Mouse (Mus musculus) midbrain, embryonic 10.5 days (tissue): ENCODE measurements around the gene Auts2. TPM values are rescaled to one million over a fixed set of nuclear protein-coding genes. Genes with fewer than 3 reads are reported as not detected.

Experiments used
- DNase-seq: peaks from one replicate; pipeline ENCODE4 v3.0.0-alpha.2; 2017; ENCODE audit warnings: low spot score
- H3K27ac ChIP-seq: fragments of 300-500 bp; sonication (generic); replicated peaks from 2 replicates; pipeline ENCODE4 v1.5.1; 2016; ENCODE audit warnings: mild to moderate bottlenecking
- H3K27me3 ChIP-seq: fragments of 300-500 bp; sonication (generic); 2 replicates; pipeline ENCODE4 v1.6.1; 2016; ENCODE audit warnings: low read depth, mild to moderate bottlenecking; ENCODE audit not compliant: poor library complexity, severe bottlenecking
- H3K36me3 ChIP-seq: fragments of 300-500 bp; sonication (generic); 2 replicates; pipeline ENCODE4 v1.6.1; 2016; ENCODE audit warnings: mild to moderate bottlenecking, moderate library complexity
- H3K4me1 ChIP-seq: fragments of 300-500 bp; sonication (generic); 2 replicates; pipeline ENCODE4 v1.6.1; 2016
- H3K4me3 ChIP-seq: fragments of 300-500 bp; sonication (generic); 2 replicates; pipeline ENCODE4 v1.5.1; 2016; ENCODE audit warnings: mild to moderate bottlenecking, moderate library complexity
- H3K9me3 ChIP-seq: fragments of 300-500 bp; sonication (generic); replicated peaks from 2 replicates; pipeline ENCODE4 v1.6.1; 2016; ENCODE audit warnings: mild to moderate bottlenecking
- WGBS: fragments of 180-500 bp; shearing (Covaris S2); methylation state at CpG from one replicate; pipeline ENCODE4 v1.1.7; 2016; 5-methylcytosine and 5-hydroxymethylcytosine counted together
- polyA plus RNA-seq: library from polyadenylated mRNA; unstranded; fragments of >200 nt; fragmentation: Nextera tagmentation; extraction: Ambion mirVana; gene quantifications from 2 replicates; pipeline ENCODE4 v1.2.1, GENCODE M21; 2016

Auts2 gene
- polyA plus RNA-seq, 1 experiment from 2014 or later: 32.3 TPM

- Histone ChIP-seq H3K27ac (no peak overlapping the region), H3K36me3 (no peaks in the 10 kb centered on the region), H3K4me1 (peaks cover 28% of the 10 kb centered on the region; the same call in 1 of the 2 replicates), H3K4me3 (no peak overlapping the region), H3K27me3 (peaks cover 43% of the 10 kb centered on the region), H3K9me3 (no peaks in the 10 kb centered on the region)
- WGBS: 76% methylated on average over 4 of the region's 4 CpGs
- DNase-seq: no peak
Measured at GRCm38 (mm10) chr5:131722361-131722760, 820.8 kb downstream of the Auts2 start.

GRCm38 (mm10) chr5:131718013-131718412 is 825.1 kb downstream of the Auts2 start:
- no peak for DNase-seq
- H3K27me3 ChIP-seq: peaks cover 25% of the 10 kb centered on the region
- H3K9me3 ChIP-seq: no peaks in the 10 kb centered on the region
- 0 out of 2 replicates have a peak, but pooled peaks cover 4% of the 10 kb centered on the region for H3K36me3 ChIP-seq
- H3K4me3 ChIP-seq: no peak overlapping the region
- no peak overlapping the region for H3K27ac ChIP-seq
- WGBS: 78% methylated on average over 13 of the region's 13 CpGs
- H3K4me1 ChIP-seq: peaks cover 26% of the 10 kb centered on the region; the same call in 1 of the 2 replicates

GRCm38 (mm10) chr5:131717359-131717965 is 825.7 kb downstream of the Auts2 start:
- WGBS: 93% methylated on average over 19 of the region's 19 CpGs
- Histone ChIP-seq H3K27ac (no peak overlapping the region), H3K36me3 (0 out of 2 replicates have a peak, but pooled peaks cover 4% of the 10 kb centered on the region), H3K4me1 (peaks cover 20% of the 10 kb centered on the region; the same call in 1 of the 2 replicates), H3K9me3 (0 out of 2 replicates have a peak, but pooled peaks cover 2% of the 10 kb centered on the region), H3K27me3 (peaks cover 25% of the 10 kb centered on the region), H3K4me3 (no peak overlapping the region)
- DNase-seq: no peak

GRCm38 (mm10) chr5:131714979-131715378 is 828.2 kb downstream of the Auts2 start:
- H3K27me3 ChIP-seq: peaks cover 26% of the 10 kb centered on the region
- DNase-seq: no peak
- WGBS: 87% methylated on average over 5 of the region's 5 CpGs
- H3K36me3 ChIP-seq: 0 out of 2 replicates have a peak, but pooled peaks cover 4% of the 10 kb centered on the region
- H3K4me1 ChIP-seq: peaks cover 17% of the 10 kb centered on the region
- H3K27ac ChIP-seq: no peak overlapping the region
- H3K9me3 ChIP-seq: 0 out of 2 replicates have a peak, but pooled peaks cover 4% of the 10 kb centered on the region
- no peak overlapping the region for H3K4me3 ChIP-seq

- Histone ChIP-seq H3K27ac (no peak overlapping the region), H3K36me3 (0 out of 2 replicates have a peak, but pooled peaks cover 4% of the 10 kb centered on the region), H3K9me3 (0 out of 2 replicates have a peak, but pooled peaks cover 4% of the 10 kb centered on the region), H3K4me3 (no peak overlapping the region), H3K4me1 (peaks cover 4% of the 10 kb centered on the region), H3K27me3 (peaks cover 12% of the 10 kb centered on the region; the same call in 1 of the 2 replicates)
- DNase-seq: no peak
- WGBS: 80% methylated on average over 2 of the region's 2 CpGs
Measured at GRCm38 (mm10) chr5:131712441-131712840, 830.7 kb downstream of the Auts2 start.

GRCm38 (mm10) chr5:131711474-131712129 is 831.5 kb downstream of the Auts2 start:
- DNase-seq: no peak
- WGBS: 76% methylated on average over 5 of the region's 5 CpGs
- no peak overlapping the region for H3K27ac ChIP-seq

GRCm38 (mm10) chr5:131710735-131711473 is 832.2 kb downstream of the Auts2 start:
- Histone ChIP-seq H3K9me3 (0 out of 2 replicates have a peak, but pooled peaks cover 4% of the 10 kb centered on the region), H3K27ac (no peak overlapping the region), H3K4me1 (peaks cover 4% of the 10 kb centered on the region), H3K36me3 (0 out of 2 replicates have a peak, but pooled peaks cover 4% of the 10 kb centered on the region), H3K27me3 (peaks cover 5% of the 10 kb centered on the region; the same call in 1 of the 2 replicates), H3K4me3 (no peak overlapping the region)
- WGBS: 73% methylated on average over 8 of the region's 8 CpGs
- DNase-seq: no peak

More at GRCm38 (mm10) chr5:131711474-131712129, 831.5 kb downstream of the Auts2 start:
- H3K36me3 ChIP-seq: 0 out of 2 replicates have a peak, but pooled peaks cover 4% of the 10 kb centered on the region
- H3K9me3 ChIP-seq: 0 out of 2 replicates have a peak, but pooled peaks cover 4% of the 10 kb centered on the region
- peaks cover 11% of the 10 kb centered on the region; the same call in 1 of the 2 replicates for H3K27me3 ChIP-seq
- H3K4me1 ChIP-seq: peaks cover 4% of the 10 kb centered on the region
- no peak overlapping the region for H3K4me3 ChIP-seq

- WGBS: 88% methylated on average over 7 of the region's 7 CpGs
- peaks cover 5% of the 10 kb centered on the region; the same call in 1 of the 2 replicates for H3K27me3 ChIP-seq
- no peak for DNase-seq
- no peak overlapping the region for H3K27ac ChIP-seq
- H3K4me3 ChIP-seq: no peak overlapping the region
- peaks cover 4% of the 10 kb centered on the region for H3K4me1 ChIP-seq
- H3K9me3 ChIP-seq: 0 out of 2 replicates have a peak, but pooled peaks cover 2% of the 10 kb centered on the region
- no peaks in the 10 kb centered on the region for H3K36me3 ChIP-seq
Measured at GRCm38 (mm10) chr5:131707471-131707870, 835.7 kb downstream of the Auts2 start.

- Histone ChIP-seq H3K4me1 (no peaks in the 10 kb centered on the region), H3K9me3 (no peaks in the 10 kb centered on the region), H3K36me3 (no peaks in the 10 kb centered on the region), H3K4me3 (no peak overlapping the region), H3K27me3 (0 out of 2 replicates have a peak, but pooled peaks cover 6% of the 10 kb centered on the region), H3K27ac (no peak overlapping the region)
- 73% methylated on average over 6 of the region's 6 CpGs for WGBS
- DNase-seq: no peak
Measured at GRCm38 (mm10) chr5:131703729-131704128, 839.4 kb downstream of the Auts2 start.

- Histone ChIP-seq H3K9me3 (no peaks in the 10 kb centered on the region), H3K4me3 (no peak overlapping the region), H3K27me3 (0 out of 2 replicates have a peak, but pooled peaks cover 6% of the 10 kb centered on the region), H3K36me3 (no peaks in the 10 kb centered on the region), H3K4me1 (no peaks in the 10 kb centered on the region), H3K27ac (no peak overlapping the region)
- DNase-seq: no peak
- 91% methylated on average over 6 of the region's 6 CpGs for WGBS
Measured at GRCm38 (mm10) chr5:131702840-131703392, 840.2 kb downstream of the Auts2 start.

GRCm38 (mm10) chr5:131698900-131699299 is 844.2 kb downstream of the Auts2 start:
- DNase-seq: no peak
- H3K27ac ChIP-seq: no peak overlapping the region
- no peaks in the 10 kb centered on the region for H3K4me1 ChIP-seq
- 96% methylated on average over 7 of the region's 7 CpGs for WGBS
- H3K36me3 ChIP-seq: no peaks in the 10 kb centered on the region
- no peaks in the 10 kb centered on the region for H3K9me3 ChIP-seq
- H3K4me3 ChIP-seq: no peak overlapping the region
- H3K27me3 ChIP-seq: peaks cover 27% of the 10 kb centered on the region

GRCm38 (mm10) chr5:131690781-131691180 is 852.4 kb downstream of the Auts2 start:
- H3K27ac ChIP-seq: no peak overlapping the region
- no peaks in the 10 kb centered on the region for H3K4me1 ChIP-seq
- H3K36me3 ChIP-seq: no peaks in the 10 kb centered on the region
- H3K9me3 ChIP-seq: no peaks in the 10 kb centered on the region
- DNase-seq: no peak
- H3K4me3 ChIP-seq: no peak overlapping the region
- 85% methylated on average over 1 of the region's 1 CpGs for WGBS
- H3K27me3 ChIP-seq: peaks cover 15% of the 10 kb centered on the region
